Mouse (Mus musculus) forebrain, postnatal 0 days (tissue): ENCODE results near the gene Plcl1. TPM values are rescaled to one million over a fixed set of nuclear protein-coding genes. Genes with fewer than 3 reads are reported as not detected.

ENCODE experiments used
- ATAC-seq: fragments of 200-750 bp; cut with Nextera tagmentation; 2 replicates; pipeline ENCODE4 v1.8.0; 2017; ENCODE audit warnings: mild to moderate bottlenecking, moderate library complexity
- DNase-seq: peaks from one replicate; pipeline ENCODE4 v3.0.0-alpha.2; 2015
- H3K27ac ChIP-seq: fragments of 300-500 bp; sonication (generic); 2 replicates; pipeline ENCODE4 v1.5.1; 2014; ENCODE audit warnings: low read depth, mild to moderate bottlenecking, antibody characterized with exemption, low read length, moderate library complexity, mixed read lengths
- H3K27me3 ChIP-seq: fragments of 300-500 bp; sonication (generic); 2 replicates; pipeline ENCODE4 v1.6.1; 2014; ENCODE audit warnings: mild to moderate bottlenecking, low read length, mixed read lengths; ENCODE audit not compliant: insufficient read depth
- H3K36me3 ChIP-seq: fragments of 300-500 bp; sonication (generic); 2 replicates; pipeline ENCODE4 v1.6.1; 2014; ENCODE audit warnings: mild to moderate bottlenecking, moderate library complexity; ENCODE audit not compliant: insufficient read depth
- H3K4me1 ChIP-seq: fragments of 300-500 bp; sonication (generic); 2 replicates; pipeline ENCODE4 v1.6.1; 2014; ENCODE audit warnings: antibody characterized with exemption; ENCODE audit not compliant: insufficient read depth
- H3K4me2 ChIP-seq: fragments of 300-500 bp; sonication (generic); 2 replicates; pipeline ENCODE4 v1.6.1; 2014; ENCODE audit warnings: low read depth, mild to moderate bottlenecking, moderate library complexity
- H3K4me3 ChIP-seq: fragments of 300-500 bp; sonication (generic); 2 replicates; pipeline ENCODE4 v1.5.1; 2014; ENCODE audit warnings: low read depth, low read length, mixed read lengths
- H3K9ac ChIP-seq: fragments of 300-500 bp; sonication (generic); 2 replicates; pipeline ENCODE4 v1.6.1; 2014; ENCODE audit warnings: mild to moderate bottlenecking
- H3K9me3 ChIP-seq: fragments of 300-500 bp; sonication (generic); 2 replicates; pipeline ENCODE4 v1.6.1; 2016; ENCODE audit warnings: low read length
- CTCF ChIP-seq: sonication (generic); IDR thresholded peaks from 2 replicates; pipeline ENCODE4 v1.5.1; 2016; ENCODE audit warnings: antibody characterized with exemption, control low read depth, low read depth
- WGBS: fragments of 180-500 bp; shearing (Covaris S2); extraction: QIAGEN DNeasy Blood & Tissue Kit; methylation state at CpG from one replicate; pipeline ENCODE4 v1.1.7; 2014; 5-methylcytosine and 5-hydroxymethylcytosine counted together
- polyA plus RNA-seq: library from polyadenylated mRNA; unstranded; fragments of >200 nt; fragmentation: Nextera tagmentation; extraction: Ambion mirVana; gene quantifications from 2 replicates; pipeline ENCODE4 v1.2.1, GENCODE M21; 2015
- total RNA-seq: library from RNA; depleted of rRNA; stranded (reverse); fragments of >200 nt; gene quantifications from 2 replicates; pipeline ENCODE4 v1.2.3, GENCODE M21; 2014

Gene Plcl1
- total and polyA plus RNA-seq, 2 experiments from 2014 or later: 3.0 to 7.7 TPM

GRCm38 (mm10) chr1:55604593-55604992, 198.9 kb downstream of the Plcl1 start:
- Histone ChIP-seq H3K27me3 (no peaks in the 10 kb centered on the region), H3K9ac (no peak overlapping the region), H3K4me2 (no peak overlapping the region), H3K27ac (no peak overlapping the region), H3K36me3 (no peaks in the 10 kb centered on the region), H3K4me1 (no peaks in the 10 kb centered on the region), H3K4me3 (no peak overlapping the region), H3K9me3 (no peaks in the 10 kb centered on the region)
- DNase-seq (no peak), ATAC-seq (no peak)
- 95% methylated on average over 4 of the region's 4 CpGs for WGBS
- TF ChIP-seq CTCF: no peak

DNA sequence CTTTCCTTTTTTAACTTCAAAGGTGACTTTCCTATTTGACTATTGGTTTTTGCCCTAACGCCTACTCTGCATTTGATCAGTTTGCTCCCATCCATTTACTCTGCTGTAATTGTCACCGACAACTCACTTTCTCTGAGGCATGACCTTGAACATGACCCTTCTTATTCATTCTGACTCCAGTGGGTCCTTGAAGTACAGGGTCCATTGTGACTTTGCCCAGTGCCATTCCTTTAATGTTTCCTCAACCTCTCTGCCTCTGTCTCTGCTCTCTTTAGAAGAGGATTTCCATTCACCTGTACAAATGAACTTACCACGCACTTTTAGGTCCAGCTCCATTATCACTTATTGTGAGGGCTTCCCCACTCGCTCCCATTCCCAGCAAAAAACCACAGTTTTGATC, 199.7 kb downstream of the Plcl1 start:
- Histone ChIP-seq H3K27ac (no peak overlapping the region), H3K9ac (no peak overlapping the region), H3K9me3 (no peaks in the 10 kb centered on the region), H3K27me3 (no peaks in the 10 kb centered on the region), H3K4me3 (no peak overlapping the region), H3K4me2 (no peak overlapping the region), H3K4me1 (no peaks in the 10 kb centered on the region), H3K36me3 (no peaks in the 10 kb centered on the region)
- ATAC-seq (no peak), DNase-seq (no peak)
- 72% methylated on average over 4 of the region's 4 CpGs for WGBS
- no peak for TF ChIP-seq CTCF

DNA sequence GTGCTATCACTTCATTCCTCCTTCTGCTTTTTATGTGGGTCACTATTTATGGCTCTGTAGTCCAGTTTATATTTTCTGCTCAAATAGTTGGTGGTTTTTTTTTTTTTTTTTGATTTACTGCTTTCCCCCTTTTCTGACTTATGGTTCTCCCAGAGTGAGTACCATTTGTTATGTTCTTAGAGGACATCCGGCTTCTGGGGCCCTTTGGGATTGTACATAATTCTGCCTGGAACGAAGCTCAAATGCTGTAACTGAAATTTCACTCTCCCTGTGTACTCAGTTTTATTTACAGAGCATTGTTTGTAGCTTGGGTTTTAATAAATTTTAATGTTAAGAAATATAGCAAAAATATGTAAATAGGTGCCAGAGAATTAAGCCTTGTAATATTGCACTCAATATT, 200.2 kb downstream of the Plcl1 start:
- 87% methylated on average over 2 of the region's 2 CpGs for WGBS
- Histone ChIP-seq H3K27ac (no peak overlapping the region), H3K36me3 (no peaks in the 10 kb centered on the region), H3K9me3 (no peaks in the 10 kb centered on the region), H3K27me3 (no peaks in the 10 kb centered on the region), H3K4me3 (no peak overlapping the region), H3K9ac (no peak overlapping the region), H3K4me2 (no peak overlapping the region), H3K4me1 (no peaks in the 10 kb centered on the region)
- ATAC-seq: no peak
- no peak for TF ChIP-seq CTCF
- no peak for DNase-seq

- 64% methylated on average over 8 of the region's 8 CpGs for WGBS
- TF ChIP-seq CTCF: no peak
- ATAC-seq: no peak
- H3K9ac ChIP-seq: no peak overlapping the region
- H3K4me3 ChIP-seq: no peak overlapping the region
- H3K27me3 ChIP-seq: no peaks in the 10 kb centered on the region
- H3K27ac ChIP-seq: no peak overlapping the region
- H3K36me3 ChIP-seq: no peaks in the 10 kb centered on the region
- H3K4me1 ChIP-seq: no peaks in the 10 kb centered on the region
- DNase-seq: no peak
- H3K9me3 ChIP-seq: no peaks in the 10 kb centered on the region
- no peak overlapping the region for H3K4me2 ChIP-seq
Measured at GRCm38 (mm10) chr1:55606405-55606804, 200.7 kb downstream of the Plcl1 start.

GRCm38 (mm10) chr1:55612759-55613328, 207.1 kb downstream of the Plcl1 start:
- Histone ChIP-seq H3K9me3 (no peaks in the 10 kb centered on the region), H3K4me2 (no peak overlapping the region), H3K27me3 (no peaks in the 10 kb centered on the region), H3K36me3 (no peaks in the 10 kb centered on the region), H3K4me3 (no peak overlapping the region), H3K27ac (no peak overlapping the region), H3K4me1 (no peaks in the 10 kb centered on the region), H3K9ac (no peak overlapping the region)
- no peak for ATAC-seq
- no peak for TF ChIP-seq CTCF
- WGBS: 89% methylated on average over 6 of the region's 6 CpGs
- DNase-seq: no peak

DNA sequence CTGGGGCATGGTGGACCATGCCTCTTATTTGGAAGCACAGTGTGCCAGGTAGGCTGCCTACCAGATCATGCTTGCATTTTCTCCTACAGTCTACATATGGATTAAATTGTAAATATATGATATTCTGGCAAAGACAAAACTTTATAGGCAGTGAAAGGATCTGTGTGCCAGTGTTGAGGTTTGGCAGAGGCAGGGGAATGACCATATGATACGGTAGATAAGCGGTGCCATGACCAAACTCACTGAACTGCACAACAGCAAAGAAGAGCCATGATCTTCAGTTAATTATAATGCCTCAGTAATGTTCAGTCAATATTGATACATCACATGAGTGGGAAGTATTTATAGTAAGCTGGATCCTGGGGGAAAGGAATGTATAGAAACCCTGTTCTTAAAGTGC, 212.1 kb downstream of the Plcl1 start:
- H3K4me3 ChIP-seq: no peak overlapping the region
- TF ChIP-seq CTCF: no peak
- DNase-seq: no peak
- H3K27ac ChIP-seq: no peak overlapping the region
- 88% methylated on average over 2 of the region's 2 CpGs for WGBS
- no peaks in the 10 kb centered on the region for H3K9me3 ChIP-seq
- H3K4me1 ChIP-seq: no peaks in the 10 kb centered on the region
- no peaks in the 10 kb centered on the region for H3K36me3 ChIP-seq
- no peak overlapping the region for H3K9ac ChIP-seq
- ATAC-seq: no peak
- H3K27me3 ChIP-seq: no peaks in the 10 kb centered on the region
- H3K4me2 ChIP-seq: no peak overlapping the region

GRCm38 (mm10) chr1:55618617-55619286, 213.0 kb downstream of the Plcl1 start:
- TF ChIP-seq CTCF: no peak
- Histone ChIP-seq H3K27me3 (no peaks in the 10 kb centered on the region), H3K4me2 (no peak overlapping the region), H3K9me3 (no peaks in the 10 kb centered on the region), H3K36me3 (no peaks in the 10 kb centered on the region), H3K4me1 (no peaks in the 10 kb centered on the region), H3K4me3 (no peak overlapping the region), H3K9ac (no peak overlapping the region), H3K27ac (no peak overlapping the region)
- ATAC-seq (peak; percentile 72), DNase-seq (no peak)
- WGBS: 66% methylated on average over 7 of the region's 7 CpGs
